Mouse (Mus musculus) cerebellum, adult 2 months (tissue): Measurements from ENCODE around the gene Crybb2.

ENCODE experiments used
- CTCF ChIP-seq: fragments of 200-500 bp; IDR thresholded peaks from 2 replicates; pipeline ENCODE4 v1.5.1; 2011; ENCODE audit warnings: low read depth, mild to moderate bottlenecking, control low read depth, low read length, moderate library complexity, borderline replicate concordance; ENCODE audit not compliant: insufficient read depth
- POLR2A ChIP-seq: fragments of 200-500 bp; IDR thresholded peaks from 2 replicates; pipeline ENCODE4 v1.6.1; 2011; ENCODE audit warnings: low read length, control low read depth, borderline replicate concordance; ENCODE audit not compliant: insufficient read depth

GRCm38 (mm10) chr5:113113120-113113519 lies 43.2 kb upstream of the Crybb2 start:
- no peak for TF ChIP-seq POLR2A
- no peak for TF ChIP-seq CTCF
